Mouse (Mus musculus) kidney, adult 18-20 months (tissue): ENCODE measurements around the gene Herpud1.

Experiments used
- DNase-seq: peaks from one replicate; pipeline ENCODE4 v3.0.0; 2021

The Herpud1 gene

DNA sequence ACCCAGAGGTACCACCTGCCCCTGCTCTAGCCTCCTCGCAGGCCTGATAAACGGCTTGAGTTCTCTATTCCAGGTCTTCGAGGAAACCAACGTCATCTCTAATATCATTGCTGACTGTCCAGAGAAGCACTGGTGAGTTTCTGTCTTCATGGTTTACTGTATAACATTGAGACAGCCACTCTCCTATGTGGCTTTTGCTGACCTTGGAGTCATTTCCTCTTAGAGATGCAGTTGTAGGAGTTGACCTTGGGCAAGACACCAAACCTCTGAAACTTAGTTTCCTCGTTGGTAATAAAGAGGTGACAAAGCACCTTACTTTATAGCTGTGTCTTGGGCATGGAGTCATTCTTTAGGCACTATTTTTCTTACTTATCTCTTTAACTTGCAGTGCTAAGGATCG, 26.3 kb downstream of the Herpud1 start:
- DNase-seq = no peak

- DNase-seq = no peak
Measured at GRCm38 (mm10) chr8:94413509-94413908, 27.3 kb downstream of the Herpud1 start.

DNA sequence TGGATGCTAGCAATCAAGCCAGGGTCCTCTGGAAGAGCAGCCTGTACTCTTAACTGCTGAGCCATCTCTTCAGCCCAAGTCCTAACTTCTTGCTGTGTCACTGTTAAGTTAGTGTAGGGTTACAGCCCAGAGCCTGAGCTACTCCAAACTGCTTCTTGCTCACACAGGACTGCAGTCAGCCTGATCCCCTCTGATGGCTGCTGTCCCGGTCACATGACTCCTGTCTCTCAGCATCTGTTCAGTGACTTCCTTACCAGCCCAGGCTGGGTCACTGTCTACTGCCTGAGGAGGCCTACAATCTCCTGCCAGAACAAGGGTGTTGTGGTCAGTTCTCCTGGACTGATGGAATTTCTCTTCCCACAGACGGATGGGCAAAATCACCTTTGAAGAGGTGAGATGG, 29.0 kb downstream of the Herpud1 start:
- no peak for DNase-seq

DNA sequence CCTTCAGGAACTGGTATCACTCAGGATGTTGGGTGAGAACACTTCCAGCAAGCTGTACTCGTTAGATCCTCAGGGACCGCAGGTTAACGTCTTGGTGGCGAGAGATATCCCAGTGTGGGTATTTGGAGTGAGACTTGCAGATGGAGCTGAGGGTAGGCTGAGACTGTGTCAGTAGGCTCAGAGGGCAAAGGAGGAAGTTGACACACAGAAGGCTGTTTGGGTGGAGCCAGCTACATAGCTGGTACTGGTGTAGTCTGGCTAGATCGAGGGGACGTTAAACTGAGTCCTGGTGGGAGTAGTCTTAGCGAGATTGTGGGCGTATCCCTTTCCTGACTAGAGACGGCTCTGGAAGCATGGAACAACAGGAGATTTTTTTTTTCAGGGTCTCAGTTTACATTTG, 31.8 kb downstream of the Herpud1 start:
- DNase-seq = no peak

DNA sequence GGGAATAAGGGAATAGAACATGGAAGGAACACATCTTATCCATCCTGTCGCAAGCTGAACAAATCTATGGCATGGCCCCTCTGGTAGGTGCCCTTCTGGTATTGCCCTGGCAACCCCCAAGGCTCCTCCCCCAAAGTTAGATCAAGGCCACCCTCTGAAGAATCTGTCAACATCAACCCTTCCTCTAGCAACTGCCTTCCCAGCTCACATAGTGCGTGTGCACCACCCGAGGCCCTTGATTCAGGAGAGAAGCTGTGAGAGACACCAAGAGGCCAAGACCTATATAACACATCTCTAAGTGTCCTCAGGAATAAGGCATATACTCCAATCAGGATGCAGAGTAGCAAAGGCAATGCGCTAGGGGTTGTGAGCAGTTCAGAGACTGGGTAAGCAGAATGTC, 36.0 kb downstream of the Herpud1 start:
- DNase-seq = no peak

- no peak for DNase-seq
Measured at GRCm38 (mm10) chr8:94427953-94428352, 41.7 kb downstream of the Herpud1 start.

DNA sequence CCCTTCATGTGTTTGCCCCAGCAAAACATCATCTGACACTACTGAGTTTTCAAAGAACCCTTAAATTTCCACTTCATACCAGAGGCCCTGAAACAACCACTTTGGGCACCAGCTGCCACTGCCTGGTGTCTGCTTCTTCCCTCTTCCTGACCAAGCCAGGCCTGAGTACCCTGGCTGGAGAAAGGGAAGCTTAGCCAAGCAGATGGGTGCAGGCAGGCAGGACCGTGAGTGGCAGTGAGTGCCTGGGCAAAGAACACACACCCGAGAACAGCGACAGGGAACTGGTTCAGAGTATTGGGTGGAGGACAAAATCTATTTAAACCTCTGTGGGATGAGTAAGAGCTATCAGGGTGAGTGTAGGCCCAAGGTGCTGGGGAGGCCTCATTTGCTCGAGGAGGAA, 42.2 kb downstream of the Herpud1 start:
- DNase-seq = no peak

DNA sequence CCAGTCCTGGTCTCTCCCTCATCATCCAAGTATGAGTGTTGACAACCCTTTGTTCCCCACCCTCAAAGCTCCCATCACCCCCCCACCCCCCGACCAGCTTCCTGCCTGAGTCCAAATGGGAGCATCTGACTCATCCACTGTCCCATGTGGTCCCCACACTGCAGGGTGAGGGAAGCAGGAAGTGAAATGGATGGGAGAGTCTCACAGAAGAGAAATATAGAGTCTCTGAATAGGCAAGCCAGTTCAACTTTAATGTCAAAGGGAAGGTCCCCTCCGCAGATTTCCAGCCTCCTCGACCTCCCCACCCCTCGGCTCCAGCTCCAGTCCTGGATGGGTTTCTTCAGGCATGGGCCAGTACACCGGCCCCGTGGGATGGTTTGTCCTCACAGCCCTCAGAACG, 43.1 kb downstream of the Herpud1 start:
- DNase-seq = no peak

DNA sequence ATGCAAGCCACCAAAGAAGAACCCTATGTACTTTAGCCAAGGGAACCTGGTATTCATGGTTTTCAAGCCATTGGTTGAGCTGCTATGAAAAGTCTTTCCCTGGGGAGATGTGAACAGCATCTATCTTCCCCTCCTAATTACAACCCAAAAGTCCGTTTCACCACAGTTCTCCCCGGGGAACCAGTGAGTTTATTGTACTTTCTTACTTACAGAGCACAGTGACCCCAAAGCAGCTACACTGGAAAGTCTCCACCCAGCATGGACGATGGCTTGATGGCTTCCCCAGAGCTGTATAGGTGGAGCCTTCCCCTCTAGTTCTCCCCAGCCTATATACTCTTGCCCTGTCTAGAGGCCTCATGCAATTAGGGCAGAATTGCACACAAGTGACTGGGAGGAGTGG, 46.0 kb downstream of the Herpud1 start:
- DNase-seq = no peak

DNA sequence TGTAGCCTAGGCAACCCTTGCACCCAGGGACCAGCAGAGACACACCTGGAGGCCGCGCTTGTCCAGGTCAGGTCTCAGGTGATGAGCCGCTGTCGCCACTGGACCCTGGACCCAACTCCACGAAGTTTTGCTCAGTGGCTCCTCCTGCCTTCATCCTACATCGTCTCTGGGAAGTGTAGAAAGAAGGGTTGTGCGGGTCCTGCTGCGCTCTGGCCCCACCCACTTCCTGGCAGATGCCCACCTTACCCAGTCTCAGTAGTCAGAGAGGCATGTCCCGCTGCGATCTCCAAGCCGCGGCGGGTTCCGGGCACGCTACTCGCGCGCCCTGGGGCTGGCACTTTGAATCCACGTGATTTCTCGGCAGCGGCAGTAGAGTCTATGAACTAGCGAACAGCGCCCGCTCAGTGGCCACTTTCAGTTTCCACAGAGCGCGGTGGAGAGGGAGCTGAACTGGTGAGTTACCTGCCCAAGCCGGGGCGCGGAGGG, 47.8 kb downstream of the Herpud1 start, which contains the start of gene Nlrc5:
Nlrc5 (plus strand) TSS at position 376 of the 486 bp plus-strand sequence.
- peak; percentile 82 for DNase-seq

DNA sequence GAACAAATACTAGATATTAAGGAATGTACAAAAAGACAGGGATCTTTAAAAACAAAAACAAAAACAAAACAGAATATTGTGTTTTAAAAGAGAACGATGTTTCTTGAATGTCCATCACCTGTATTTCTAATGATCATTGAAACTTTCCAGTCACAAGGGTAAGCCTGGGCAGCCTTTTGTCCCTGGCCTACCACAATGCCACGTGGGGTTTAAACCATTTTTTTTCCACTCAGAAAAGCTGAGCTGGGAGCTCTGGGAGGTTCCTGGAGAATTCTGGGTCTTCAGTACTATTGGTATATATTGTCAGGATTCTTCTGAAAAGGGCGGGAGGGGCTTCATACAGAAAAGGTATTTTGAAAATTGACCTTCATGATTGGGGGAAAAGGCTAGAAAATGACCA, 48.7 kb downstream of the Herpud1 start:
- DNase-seq = no peak

DNA sequence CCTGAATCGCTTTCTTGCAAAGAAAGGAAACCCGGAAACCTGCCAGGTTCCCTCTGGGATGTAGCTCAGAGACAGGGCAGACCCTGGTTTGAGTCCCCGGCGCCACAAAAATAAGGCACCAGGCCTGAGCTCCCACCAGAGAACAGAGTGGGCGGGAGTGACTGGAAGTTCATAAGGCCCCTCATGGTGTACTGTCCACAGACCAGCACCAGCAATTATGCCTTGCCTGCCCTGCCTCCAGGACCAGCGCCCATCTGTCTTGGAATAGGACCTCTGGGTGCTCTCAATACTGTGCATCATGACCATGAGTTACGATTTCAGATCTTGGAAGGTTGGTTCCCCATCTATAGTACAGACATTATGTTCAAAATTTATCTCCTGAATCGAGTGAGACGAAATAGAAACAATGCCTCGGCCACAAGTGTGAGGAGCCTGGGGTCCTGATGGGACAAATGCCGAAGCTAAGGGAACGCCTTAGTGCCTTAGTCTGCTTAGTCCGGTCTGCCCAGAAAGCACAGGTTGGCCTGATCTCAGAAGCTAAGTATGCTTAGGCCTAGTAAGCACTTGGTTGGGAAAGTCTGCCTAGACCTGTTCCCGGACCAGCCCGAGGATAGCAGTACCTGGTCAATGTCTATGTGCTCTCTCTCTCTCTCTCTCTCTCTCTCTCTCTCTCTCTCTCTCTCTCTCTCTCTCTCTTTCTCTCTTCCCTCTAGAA, 49.3 kb downstream of the Herpud1 start:
- no peak for DNase-seq

- DNase-seq = no peak
Measured at GRCm38 (mm10) chr8:94436112-94436572, 49.9 kb downstream of the Herpud1 start.

DNA sequence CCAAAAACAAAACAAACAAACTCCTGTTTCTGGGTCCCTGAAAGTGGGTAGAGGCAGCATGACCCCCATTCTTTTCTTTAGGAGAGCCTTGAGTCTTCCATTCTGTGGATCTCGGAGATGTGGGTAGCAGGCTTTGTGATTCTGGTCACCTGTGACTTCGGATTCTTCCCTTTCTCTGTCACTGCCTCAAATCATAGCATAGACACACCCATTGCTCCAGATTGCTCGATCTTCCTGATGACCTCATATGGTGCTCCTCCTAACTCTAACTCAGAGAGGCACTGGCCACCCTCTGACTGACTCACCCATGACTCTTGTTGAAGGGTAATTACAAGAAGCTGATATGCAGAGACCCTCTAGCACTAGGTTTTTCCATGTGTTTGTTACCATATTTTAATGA, 50.7 kb downstream of the Herpud1 start:
- no peak for DNase-seq

DNA sequence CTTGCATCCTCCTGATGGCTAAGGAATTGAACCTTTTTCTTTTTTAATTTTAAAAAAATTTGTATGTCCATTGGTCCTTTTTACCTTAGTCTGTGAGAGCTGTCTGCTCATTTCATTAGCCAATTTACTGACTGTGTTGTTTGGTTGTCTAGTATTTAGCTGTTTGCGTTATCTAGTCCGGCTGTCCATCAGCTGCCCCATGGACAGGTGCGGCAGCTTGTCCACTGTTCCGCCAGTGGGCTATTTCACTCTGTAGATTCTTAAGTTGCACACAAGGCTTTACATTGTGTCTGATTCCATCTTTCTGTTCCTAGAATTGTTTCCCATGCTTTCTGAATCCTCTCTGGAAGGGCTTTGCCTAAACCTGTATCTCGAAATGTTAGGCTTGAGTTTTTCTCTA, 52.4 kb downstream of the Herpud1 start:
- DNase-seq = no peak

GRCm38 (mm10) chr8:94439691-94440090, 53.5 kb downstream of the Herpud1 start:
- no peak for DNase-seq

- DNase-seq = no peak
Measured at GRCm38 (mm10) chr8:94440389-94440788, 54.2 kb downstream of the Herpud1 start.

DNA sequence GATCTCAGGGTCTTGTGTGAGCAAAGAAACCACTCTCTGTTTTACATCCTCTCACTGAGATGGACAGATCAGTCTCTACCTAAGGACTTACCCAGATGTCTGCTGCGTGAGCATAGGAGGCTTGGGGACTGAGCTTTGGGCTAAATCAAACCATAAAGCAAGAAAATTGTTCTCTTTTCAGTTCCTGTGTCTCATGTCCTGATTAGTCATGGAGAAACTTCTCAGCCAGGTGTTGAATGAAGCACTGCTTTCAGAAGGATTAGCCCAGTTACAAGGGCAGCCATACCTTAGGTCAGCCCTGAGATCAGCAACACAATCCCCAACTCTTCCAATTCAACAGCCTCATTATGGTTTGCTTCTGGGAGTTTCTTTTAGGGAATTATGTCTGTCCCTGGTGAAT, 55.4 kb downstream of the Herpud1 start:
- no peak for DNase-seq

DNA sequence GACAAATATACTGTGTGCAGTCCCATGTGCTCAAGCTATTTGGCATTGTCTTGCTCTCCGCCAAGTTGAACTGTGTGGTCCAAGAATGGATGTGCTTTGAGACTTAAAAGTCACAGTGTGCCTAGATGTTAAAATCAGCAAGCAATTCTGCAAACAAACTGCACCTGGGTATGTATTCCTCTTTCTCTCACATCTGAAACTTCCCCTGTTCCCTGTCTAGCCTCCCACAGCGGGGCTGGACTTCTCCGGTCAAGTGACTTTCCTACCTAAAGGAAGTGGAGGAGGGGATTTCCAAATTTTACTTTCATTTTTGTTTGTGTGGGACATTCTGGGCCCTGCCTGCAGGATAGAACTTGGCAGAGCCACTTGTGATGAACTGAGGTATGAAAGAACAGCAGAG, 56.9 kb downstream of the Herpud1 start:
- DNase-seq = peak; percentile 10

GRCm38 (mm10) chr8:94444480-94444879, 58.2 kb downstream of the Herpud1 start:
- DNase-seq = no peak
